Mouse (Mus musculus) spleen, adult 2 months (tissue): Measurements from ENCODE around the gene Gm17545.

Source experiments
- CTCF ChIP-seq: fragments of 200-500 bp; IDR thresholded peaks from 2 replicates; pipeline ENCODE4 v1.5.1; 2011; ENCODE audit warnings: mild to moderate bottlenecking, inconsistent platforms; ENCODE audit not compliant: insufficient read depth, insufficient read length, insufficient replicate concordance; ENCODE audit errors: extremely low read depth
- POLR2A ChIP-seq: fragments of 200-500 bp; IDR thresholded peaks from 2 replicates; pipeline ENCODE4 v1.6.1; 2011; ENCODE audit warnings: low read depth, low read length, inconsistent platforms

DNA sequence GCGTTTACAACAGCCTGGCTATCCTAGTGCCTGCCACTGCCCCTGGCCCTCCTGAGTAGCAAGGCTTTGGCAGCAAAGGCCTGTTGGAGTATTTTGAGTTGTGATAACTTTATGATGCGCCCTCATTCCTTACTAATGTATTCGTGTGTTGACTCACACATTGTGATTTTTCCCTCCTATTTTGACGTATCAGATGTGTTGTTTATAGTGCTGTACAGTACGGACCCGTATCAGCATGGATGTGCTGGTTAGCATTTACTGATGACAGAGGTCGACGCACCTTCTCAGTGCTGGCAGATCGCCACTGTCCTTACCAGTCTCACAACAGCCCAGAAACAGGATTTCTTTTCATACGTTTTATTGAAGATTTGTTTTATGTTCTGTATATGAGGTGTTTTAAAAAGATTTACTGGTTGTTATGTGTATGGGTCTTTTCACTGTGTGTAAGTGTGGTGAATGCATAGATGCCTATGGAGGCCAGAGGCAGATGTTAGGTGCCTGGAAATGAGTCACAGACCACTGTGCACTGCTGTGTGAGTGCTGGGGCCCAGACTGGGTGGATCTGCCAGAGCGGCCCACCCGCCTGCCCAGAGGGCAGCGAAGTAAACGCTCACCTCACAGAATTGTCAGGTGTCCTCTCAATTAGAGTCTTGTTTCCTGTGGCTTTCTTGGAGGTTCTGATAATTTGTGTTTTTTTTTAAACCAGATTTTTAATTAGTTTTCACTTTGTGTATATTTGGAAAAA lies 25.3 kb upstream of the Gm17545 start:
- TF ChIP-seq CTCF (no peak), POLR2A (no peak)
